Mouse (Mus musculus) frontal cortex, postnatal 14 days (tissue): Measurements from ENCODE around the gene Rrad.
"Not testable (repeated sequence)": the region's sequence is repeated elsewhere in the genome, so short reads cannot be mapped to it uniquely, and the experiment has no call there.

ENCODE experiments used
- DNase-seq, 2 experiments: peaks; one replicate each; pipeline ENCODE4 v3.0.0; 2022; ENCODE audit warnings: low spot score in 2 of 2

The Rrad gene

DNA sequence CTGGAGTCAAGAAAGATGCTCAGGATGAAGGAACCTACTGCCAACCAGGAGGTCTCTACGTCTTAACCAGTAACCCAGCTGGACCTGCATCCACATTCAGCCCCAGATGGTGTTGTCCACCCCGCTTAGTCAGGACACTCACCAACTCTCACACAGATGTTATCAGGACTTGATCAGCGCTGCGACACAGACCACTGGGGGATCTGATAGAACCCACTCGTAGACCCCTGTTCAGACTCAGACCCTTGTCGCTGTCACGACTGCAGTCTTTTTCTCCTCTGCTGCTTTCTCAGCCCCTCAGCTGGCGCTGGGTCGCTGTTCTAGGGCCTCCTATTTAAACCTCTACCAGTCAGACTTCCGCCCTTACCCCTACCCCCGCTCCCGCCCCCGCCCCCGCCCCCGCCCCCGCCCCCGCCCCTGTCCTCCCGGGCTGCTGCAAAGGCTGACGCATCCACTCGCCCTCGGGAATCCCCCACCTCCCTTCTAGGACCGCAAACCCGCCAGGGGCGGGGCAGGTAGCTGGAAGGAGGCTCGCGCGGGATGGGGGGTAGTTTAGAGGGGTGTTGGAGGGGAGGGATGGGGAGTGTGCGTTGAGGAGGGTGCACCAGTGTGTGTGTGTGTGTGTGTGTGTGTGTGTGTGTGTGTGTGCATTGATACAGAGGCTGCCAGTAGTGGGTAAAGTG is at the start of gene Rrad:
TSS of gene Rrad (minus strand) at position 347 of the 683 bp plus-strand sequence.
- DNase-seq, result no peak

DNA sequence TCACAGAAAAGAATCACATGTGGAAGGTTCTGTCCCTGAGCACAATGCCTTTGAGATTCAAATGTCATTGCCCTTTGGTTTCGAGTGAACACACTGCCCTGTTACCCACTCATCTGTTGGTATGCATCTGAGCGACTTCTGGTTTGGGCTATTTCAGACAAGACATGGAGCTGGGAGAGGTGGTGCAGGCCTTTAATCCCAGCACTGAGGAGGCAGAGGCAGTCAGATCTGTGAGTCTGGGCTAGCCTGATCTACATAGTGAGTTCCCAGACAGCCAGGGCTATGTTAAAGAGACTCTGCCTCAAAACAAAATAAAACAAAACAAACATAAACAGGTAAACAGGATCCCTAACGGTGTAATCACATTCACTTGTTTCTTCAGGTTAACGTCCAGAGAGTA is 24.5 kb upstream of the Rrad start:
- DNase-seq, result no peak

DNA sequence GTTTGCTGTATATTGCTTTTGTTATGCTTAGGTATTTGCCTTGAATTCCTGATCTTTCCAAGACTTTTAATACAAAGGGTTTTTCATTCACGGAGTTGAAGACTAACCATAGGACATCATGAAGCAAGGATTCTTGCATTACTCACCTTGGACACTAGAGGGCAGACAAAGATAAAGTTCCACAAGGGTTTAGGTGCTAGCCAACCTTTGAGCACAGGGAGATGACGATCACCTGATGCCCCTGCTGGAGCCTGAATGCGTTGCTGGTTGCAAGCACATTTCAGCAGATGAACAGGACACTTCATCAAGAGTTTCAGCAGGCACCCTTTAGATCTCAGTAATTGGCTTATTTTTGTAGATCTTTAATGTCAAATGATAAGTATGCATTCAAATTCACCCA is 23.9 kb upstream of the Rrad start:
- DNase-seq, result peak in 1 of 2 experiments; percentile 56

DNA sequence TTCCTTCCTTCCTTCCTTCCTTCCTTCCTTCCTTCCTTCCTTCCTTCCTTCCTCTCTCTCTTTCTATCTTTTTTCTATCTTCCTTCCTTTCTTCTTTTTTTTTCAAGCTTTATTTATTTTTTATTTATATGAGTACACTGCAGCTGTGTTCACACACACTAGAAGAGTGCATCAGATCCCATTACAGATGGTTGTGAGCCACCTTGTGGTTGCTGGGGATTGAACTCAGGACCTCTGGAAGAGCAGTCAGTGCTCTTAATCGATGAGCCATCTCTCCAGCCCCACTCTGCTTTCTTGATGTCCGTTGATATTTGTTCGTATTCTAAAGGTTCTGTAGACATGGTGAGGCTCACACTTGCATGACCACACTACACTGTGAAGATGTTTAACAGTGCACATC is 13.1 kb upstream of the Rrad start:
- DNase-seq, result not testable (repeated sequence)

DNA sequence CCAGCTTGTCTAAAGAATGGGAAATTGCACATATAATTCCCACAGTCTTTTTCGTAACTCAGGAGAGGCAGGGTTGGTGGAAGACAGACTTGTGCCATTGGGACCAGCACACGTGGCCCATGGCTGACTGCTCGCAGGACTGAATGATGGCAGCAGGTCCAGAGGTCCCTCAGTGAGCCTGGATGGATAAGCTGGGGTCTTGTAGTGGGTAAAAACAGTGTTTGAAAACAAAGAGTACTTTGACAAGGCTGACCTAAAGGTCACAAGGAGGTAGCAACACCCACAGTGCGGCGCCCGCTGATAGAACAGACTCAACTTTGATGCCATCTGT is 11.2 kb upstream of the Rrad start:
- no peak for DNase-seq

DNA sequence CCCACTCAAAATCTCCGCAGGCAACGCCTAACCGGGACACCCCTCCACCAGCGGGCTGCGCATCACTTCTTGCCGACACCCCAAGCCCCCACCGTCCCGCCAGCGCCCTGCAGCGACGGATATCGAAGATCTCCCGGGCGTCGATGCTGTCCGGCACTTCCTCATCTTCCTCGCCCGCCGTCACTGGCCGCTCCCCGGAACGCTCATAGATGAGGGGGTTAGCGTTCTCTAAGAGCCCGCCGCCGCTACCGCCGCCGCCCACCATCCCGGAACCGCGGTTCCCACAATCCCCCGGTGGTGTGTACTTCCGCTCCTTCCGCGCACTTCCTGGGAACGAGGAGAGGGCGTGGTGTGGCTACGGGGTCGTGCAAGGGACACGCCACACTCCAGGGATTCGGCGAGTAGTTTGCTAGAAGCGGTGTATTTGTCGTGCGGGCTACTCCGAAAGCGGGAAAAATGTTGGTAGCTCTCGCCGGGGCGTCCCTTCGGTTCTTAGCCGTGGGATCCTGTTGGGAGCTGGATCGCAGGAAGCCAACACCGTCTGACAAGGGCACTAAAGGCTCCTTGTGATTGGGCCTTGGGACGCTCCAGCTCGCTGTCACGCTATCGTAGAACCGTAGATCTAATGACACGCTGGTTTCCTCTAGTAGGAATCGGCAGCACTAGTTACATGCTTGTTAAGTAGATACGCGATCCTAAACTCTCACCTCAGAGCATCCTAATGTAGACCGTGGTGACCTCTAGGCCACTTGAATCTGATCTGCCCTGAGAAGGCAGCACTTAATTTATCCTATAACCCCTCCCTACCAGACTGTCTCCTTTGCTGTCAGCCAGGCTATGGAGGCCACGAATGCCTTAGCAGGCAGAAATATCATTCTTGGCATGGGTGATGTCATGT is 10.5 kb upstream of the Rrad start, which contains the start of gene Ciao2b:
TSS of gene Ciao2b (minus strand) at position 540 of the 898 bp plus-strand sequence.
- peak; percentile 82 for DNase-seq

DNA sequence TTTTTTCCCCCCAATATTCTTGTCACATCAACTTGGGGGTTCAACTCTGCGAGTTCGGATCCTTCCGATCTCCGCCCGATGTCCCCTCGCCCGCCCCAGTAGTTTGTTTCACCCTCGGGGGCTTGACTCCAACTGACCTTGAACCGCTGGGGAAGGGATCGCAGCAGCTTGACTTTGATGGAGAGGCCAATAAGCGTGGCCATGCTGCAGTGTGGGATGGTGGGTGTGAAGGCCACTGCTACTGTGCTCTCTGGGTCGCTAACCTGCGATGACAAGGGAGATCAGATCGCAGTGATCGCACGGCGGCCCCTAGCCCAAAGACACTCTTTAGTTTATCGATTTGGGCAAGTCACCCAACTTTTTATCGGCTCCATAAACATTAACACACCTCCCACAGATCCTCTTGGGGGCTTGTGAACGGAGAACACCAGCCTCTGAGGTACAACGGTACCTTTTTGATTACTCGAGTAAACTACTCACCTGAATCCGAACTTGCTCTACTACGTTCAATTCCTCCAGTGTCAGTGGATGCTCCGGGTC is 9.8 kb upstream of the Rrad start:
- no peak for DNase-seq

DNA sequence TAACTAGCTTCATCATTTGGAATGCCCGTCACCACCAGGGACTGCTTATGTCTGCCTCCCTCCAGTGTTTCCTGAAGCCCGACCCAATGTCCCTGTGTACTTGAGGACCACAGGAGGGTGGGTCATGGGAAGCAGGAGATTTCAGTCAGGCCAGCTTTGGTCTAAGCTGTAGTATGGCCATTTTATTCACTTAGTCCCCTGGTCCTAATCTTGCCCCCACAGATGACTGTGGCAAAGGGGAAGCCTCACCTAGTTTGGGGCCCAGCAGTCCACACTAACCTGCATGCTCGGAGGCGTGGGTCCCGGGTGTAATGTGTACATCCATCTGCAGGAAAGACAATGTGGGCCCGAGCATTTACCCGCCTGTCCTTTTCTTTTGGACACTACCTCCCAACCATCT is 9.1 kb upstream of the Rrad start:
- no peak for DNase-seq

DNA sequence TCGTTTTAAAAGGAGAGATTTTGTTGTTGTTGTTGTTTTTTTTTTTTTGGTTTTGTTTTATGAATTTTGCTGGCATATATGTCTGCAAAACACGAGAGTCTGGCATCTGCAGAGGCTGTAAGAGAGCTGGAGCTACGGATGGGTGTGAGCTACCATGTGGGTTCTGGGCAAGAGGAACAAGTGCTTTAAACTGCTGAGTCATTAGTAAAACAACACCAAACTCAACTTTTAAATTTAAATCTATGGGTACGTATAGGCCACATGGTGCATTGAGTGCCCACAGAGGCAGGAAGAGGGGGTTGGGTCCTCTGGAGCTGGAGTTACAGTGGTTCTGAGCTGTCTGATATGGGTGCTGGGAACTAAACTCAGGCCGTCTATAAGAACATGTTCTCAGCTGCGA is 6.9 kb upstream of the Rrad start:
- no peak for DNase-seq

DNA sequence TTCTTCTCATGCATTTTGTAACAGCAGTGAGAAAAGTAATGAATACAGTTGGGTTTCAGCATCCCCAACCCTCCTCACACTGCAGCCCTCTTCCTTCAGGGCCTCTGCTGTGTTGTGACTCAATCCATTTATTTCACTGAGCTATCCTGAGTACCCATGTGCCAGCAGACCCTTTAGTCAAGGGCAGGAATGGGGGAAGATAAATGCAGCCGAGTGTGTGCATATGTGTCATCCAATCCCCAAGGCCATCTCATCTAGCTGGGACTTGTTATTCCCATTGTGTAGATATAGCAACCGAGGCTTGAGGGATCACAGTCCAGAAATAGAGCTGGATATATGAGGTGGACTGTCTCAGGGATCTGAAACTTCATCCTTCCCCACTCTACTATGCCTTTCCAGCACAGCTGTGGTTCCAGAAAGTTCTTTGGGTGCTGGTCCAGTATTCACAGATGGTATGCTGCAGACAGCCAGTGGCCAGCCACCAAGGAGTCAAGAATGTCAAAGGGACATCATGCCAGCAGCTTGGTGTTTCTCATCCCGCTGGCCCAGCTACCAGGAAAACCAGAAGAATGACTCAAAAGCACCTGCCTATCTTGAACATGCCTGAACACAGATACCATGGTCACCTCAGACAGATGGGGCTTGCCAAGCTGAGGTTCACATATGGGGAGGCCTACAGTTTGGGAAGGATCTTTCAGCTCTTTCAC is 4.0 kb upstream of the Rrad start:
- no peak for DNase-seq

DNA sequence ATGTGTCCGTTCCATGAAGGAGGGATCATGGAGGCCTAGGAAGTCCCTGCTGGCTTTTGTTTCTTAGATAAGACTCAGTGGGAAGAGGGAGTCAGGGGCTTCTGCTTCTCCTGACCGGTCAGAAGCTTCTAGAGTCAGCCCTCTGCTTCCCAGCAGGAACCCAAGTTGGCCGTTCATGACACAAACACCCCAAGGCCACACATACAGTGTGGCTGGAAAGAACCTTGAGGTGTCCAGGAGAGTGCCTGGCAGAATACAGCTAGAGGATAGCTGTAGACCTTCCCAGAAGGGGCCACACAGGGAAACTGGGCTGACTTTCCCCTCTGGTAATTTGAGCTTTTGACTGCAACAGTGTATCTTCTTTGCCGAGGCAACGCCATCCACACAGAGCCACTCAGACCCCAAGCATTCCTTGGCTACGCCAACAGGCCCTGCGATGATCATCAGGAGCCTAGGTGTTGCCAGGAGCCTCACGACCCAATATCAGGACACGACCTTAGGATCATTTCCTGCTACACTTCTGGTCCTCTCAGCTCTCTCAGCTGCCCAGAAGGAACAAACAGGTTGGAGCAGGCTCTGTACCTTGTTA is 2.1 kb upstream of the Rrad start:
- DNase-seq, result peak in 1 of 2 experiments; percentile 2

DNA sequence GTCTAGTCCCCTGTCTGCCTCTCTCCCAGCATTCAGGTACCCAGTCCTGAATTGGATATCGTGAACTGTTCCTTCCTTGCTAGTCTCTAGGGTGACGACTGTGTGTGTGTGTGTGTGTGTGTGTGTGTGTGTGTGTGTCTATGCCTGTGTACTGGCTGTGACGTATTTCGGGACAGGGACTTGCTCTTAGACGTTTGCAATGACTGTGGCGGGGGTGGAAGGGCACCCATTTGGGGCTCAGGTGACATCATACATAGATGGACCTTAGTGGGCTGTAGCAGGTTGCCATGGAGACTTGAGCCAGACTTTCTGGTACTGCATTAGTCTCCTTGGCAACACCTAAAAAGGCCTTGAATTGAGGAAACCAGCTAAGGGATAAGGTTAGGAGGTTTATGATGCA is 1.4 kb upstream of the Rrad start:
- DNase-seq, result peak in 1 of 2 experiments; percentile 18

DNA sequence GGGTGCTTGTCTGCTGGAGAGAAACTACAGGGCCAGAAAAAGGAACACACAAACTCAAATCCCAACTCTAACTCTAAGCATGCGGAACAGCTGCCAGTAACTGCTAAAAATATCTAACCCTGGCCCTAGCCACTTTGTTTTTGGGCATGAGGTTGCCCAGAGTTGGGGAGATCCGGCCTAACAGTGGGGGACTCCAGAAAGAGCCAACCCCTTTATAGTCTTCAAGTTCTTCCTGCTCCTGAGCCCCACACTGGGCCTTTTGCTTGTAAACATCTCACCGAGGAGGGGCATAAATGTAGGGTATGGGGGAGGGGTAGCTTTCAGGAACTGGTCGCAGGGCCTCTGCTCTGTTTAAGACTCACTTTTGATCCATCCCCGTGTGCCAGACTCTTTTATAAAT is 848 bp upstream of the Rrad start:
- no peak for DNase-seq

DNA sequence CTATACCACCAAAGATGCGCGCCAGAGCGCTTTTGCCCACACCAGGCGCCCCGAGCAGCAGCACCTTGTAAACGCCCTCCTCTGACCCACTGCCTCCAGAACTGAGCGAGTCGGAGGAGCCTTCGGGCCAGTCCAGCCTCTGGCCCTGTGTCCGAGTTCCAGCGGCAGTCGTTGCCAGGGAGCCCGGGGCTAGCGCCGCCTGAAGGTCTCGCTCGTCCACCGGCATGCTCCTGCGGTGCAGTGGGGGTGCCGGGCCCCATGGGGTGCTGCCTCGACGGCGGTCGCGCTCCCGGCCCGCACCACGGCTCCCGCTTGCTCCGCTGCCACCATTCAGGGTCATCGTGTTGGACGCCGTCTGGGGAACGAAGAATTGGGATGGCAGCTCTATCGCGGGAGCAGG is 553 bp downstream of the Rrad start:
- no peak for DNase-seq

DNA sequence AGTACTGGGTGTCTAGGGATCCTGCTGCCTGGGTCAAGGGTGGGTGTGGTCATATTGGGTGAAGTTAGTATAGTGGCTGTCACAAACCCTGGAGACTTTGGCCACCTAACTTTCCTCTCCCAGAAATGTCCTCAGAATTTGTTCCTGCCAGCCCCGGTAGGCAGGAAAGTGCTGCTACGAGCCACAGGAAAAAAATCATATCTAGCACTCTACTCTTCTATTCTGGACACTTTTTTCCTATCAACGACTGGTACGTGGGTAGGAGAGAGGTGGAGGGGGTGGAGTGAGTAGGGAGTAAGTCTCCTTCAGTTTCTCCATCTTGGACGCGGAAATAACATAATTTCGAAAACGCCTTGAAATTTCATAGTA is 1.0 kb downstream of the Rrad start:
- DNase-seq, result no peak

DNA sequence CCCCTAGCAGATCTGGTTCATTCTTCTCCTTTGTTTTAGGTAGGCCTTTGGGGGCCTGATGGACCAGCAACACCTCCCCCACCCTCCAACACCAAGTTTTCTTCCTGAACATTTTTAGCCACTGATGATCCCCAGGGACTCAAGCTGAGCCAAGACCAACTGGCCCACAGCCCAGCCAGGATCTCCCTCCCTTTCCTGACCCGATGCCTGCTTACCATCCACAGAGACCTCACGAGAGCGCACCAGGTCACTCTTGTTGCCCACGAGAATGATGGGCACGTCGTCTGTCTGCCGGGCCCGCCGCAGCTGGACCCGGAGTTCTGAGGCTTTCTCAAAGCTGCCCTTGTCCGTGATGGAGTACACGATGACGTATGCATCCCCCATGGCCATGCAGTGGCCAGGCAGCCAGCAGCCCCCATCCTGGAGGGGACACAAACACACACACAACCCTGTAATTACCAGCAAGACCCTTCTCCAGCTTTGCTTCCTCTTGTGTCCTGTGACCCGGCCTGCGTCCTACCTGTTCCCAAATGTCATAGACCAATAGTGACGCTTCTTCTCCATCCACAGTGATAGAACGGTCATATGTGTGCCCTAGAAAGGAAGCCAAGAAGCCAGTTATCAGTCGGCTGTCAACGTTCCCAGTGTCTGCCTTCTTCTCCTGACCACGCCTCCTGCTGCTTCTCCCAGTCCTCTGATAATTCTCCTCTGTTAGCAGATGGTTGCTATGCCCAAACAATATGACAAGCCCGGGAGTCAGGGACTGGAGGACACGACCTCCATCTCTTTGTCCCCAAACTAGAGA is 1.6 kb downstream of the Rrad start:
- no peak for DNase-seq

DNA sequence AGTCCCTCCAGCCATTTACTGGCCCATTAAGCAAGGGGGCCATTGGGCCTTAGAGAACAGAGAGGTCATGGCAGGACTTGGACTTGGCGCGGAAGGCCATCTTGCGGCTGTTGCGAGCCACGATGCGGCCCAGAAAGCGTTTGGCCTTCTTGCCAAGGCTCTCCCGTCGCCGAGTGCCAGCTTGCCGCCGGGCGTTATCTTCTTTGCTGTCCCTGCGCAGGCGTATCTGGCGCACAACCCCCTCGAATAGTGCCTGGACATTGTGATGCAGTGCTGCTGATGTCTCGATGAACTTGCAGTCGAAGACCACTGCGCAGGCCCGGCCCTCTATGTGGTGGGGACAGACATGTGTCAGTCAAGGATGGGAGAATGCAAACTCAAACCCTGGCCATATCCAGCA is 2.7 kb downstream of the Rrad start:
- no peak for DNase-seq

DNA sequence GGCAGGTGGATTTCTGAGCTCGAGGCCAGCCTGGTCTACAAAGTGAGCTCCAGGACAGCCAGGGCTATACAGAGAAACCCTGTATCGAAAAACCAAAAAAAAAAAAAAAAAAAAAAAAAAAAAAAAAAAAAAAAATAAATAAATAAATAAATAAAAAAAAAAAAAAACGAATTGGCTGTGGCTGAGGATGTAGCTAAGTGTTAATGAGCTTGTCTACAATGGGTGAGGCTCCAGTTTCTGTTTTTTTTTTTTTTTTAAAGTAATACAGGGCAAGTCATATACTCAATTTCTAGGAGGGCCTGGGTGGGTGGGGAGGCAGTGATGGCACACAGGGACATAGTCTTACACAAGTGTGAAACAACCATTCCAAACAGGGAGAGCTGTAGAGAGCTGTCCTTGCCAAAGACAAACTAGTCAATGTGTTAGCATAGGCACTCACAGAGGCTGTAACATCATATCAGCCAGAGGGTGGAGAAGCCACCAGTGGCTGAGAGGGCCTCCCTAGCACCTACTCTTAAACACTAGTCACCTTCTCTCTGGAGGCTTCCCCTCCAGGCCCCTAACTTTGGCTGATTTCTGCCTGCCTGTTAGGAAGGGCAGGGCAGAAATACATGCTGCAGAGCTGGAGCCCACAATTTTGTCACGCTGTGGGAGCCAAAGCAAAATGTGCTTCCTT is 3.9 kb downstream of the Rrad start:
- no peak for DNase-seq

DNA sequence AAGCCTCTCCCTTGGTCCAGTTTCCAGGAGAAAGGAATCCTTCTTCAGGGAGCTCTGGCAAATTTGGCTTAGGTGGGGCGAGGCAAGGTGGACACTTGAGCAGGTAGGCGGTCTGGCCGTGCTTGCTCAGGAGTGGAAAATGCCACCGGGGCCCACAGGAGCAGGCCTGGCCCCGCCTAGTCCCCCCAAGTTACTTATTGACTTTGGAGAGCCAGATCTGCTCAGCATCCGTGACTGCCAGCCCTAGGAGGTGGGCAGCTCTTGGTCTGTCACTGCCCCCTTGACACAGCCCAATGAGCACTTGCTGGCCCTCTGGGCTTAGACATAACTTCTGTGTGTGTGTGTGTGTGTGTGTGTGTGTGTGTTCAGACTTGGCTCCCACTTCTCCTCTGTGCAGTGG is 7.0 kb downstream of the Rrad start, which contains the start of gene Cdh16:
TSS of gene Cdh16 (minus strand) at position 236 of the 400 bp plus-strand sequence.
- no peak for DNase-seq

DNA sequence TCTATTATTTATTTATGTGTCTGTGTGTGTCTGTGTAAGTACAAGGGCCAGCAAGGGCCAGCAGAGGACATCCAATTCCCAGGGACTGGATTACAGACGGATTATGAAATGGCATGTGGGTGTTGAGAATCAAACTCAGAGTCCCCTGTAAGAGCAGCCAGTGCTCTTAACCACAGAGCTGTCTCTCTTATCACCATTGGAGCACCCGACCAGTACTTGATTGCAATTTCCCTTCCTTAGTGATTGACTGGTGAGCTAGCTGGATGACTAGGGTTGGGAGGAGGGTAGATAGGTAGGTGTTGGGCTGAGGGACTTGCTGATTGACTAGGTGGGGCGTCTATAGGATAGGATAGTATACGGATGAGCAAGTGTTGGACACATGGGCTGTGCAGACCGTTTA is 10.4 kb downstream of the Rrad start:
- no peak for DNase-seq

DNA sequence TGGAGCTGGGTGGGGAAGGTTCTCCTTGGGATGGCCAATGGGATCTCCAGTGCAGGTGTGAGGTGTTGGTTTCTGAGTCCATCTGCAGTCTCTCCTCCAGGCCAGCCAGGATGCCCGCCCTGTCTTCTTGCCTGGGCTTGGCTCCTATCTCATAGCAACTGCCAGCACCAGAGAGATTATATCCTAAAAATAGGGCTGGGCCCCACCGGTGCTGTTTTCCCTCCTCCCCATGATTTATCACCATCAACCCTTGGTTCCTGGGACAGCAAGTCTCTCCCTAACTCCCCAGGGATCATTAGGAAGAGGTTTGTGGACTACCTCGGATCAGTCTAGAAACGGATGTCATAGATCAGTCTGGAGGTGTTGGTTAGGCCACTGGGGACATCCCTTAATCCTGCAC is 18.0 kb downstream of the Rrad start:
- no peak for DNase-seq
